Mouse (Mus musculus) midbrain, embryonic 16.5 days (tissue): ENCODE data around the gene Rps8. TPM values are rescaled to one million over a fixed set of nuclear protein-coding genes. Genes with fewer than 3 reads are reported as not detected.

ENCODE experiments used
- ATAC-seq: fragments of 200-750 bp; cut with Nextera tagmentation; 2 replicates; pipeline ENCODE4 v1.8.0; 2017; ENCODE audit warnings: moderate TSS enrichment
- H3K27ac ChIP-seq: fragments of 300-500 bp; sonication (generic); 2 replicates; pipeline ENCODE4 v1.5.1; 2014; ENCODE audit warnings: mild to moderate bottlenecking, low read length, mixed read lengths
- H3K27me3 ChIP-seq: fragments of 300-500 bp; sonication (generic); 2 replicates; pipeline ENCODE4 v1.6.1; 2014; ENCODE audit warnings: low read depth, low read length, mixed read lengths; ENCODE audit not compliant: control insufficient read depth, insufficient read depth
- H3K36me3 ChIP-seq: fragments of 300-500 bp; sonication (generic); 2 replicates; pipeline ENCODE4 v1.6.1; 2014; ENCODE audit warnings: mild to moderate bottlenecking, low read length, moderate library complexity, mixed read lengths; ENCODE audit not compliant: control insufficient read depth, insufficient read depth
- H3K4me1 ChIP-seq: fragments of 300-500 bp; sonication (generic); 2 replicates; pipeline ENCODE4 v1.6.1; 2014; ENCODE audit warnings: mild to moderate bottlenecking, low read length, mixed read lengths; ENCODE audit not compliant: control insufficient read depth, insufficient read depth
- H3K4me2 ChIP-seq: fragments of 300-500 bp; sonication (generic); 2 replicates; pipeline ENCODE4 v1.6.1; 2014; ENCODE audit warnings: mild to moderate bottlenecking, low read length, mixed read lengths
- H3K4me3 ChIP-seq: fragments of 300-500 bp; sonication (generic); 2 replicates; pipeline ENCODE4 v1.5.1; 2014; ENCODE audit warnings: low read depth, mild to moderate bottlenecking, low read length, moderate library complexity, mixed read lengths
- H3K9ac ChIP-seq: fragments of 300-500 bp; sonication (generic); 2 replicates; pipeline ENCODE4 v1.6.1; 2014; ENCODE audit warnings: low read depth, low read length, mixed read lengths
- H3K9me3 ChIP-seq: fragments of 300-500 bp; sonication (generic); replicated peaks from 2 replicates; pipeline ENCODE4 v1.6.1; 2014; ENCODE audit warnings: mild to moderate bottlenecking, low read length, mixed read lengths; ENCODE audit not compliant: control insufficient read depth, poor library complexity, severe bottlenecking
- WGBS: fragments of 180-500 bp; shearing (Covaris S2); extraction: QIAGEN DNeasy Blood & Tissue Kit; methylation state at CpG from one replicate; pipeline ENCODE4 v1.1.7; 2014; 5-methylcytosine and 5-hydroxymethylcytosine counted together
- polyA plus RNA-seq: library from polyadenylated mRNA; unstranded; fragments of >200 nt; fragmentation: Nextera tagmentation; extraction: Ambion mirVana; gene quantifications from 2 replicates; pipeline ENCODE4 v1.2.1, GENCODE M21; 2015

Gene Rps8
- polyA plus RNA-seq, 1 experiment from 2014 or later = 381 TPM

DNA sequence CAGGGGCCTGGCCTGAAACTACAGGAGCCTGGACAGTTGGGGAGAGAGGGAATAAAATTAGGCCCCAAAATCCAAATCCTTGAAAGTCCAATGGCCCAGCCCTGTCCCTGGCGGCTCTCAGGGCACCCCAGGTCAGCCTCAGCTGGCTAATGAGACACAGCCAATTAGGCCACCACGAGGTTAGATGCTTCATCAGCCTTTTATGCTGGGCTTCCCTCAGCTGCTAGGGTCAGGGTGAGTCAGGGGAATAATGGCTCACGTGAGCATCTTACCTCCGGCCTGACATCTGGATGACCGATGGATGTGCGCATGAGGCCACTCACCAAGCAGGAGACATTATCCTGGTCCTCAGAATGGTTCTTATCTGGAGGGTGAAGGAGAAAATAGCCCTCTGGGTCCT is 25.3 kb downstream of the Rps8 start:
- H3K27ac ChIP-seq = no peak overlapping the region
- peaks cover 11% of the 10 kb centered on the region for H3K36me3 ChIP-seq
- no peak overlapping the region for H3K4me2 ChIP-seq
- peaks cover 19% of the 10 kb centered on the region; the same call in 1 of the 2 replicates for H3K4me1 ChIP-seq
- H3K9ac ChIP-seq = no peak overlapping the region
- WGBS = 51% methylated on average over 6 of the region's 6 CpGs
- H3K9me3 ChIP-seq = no peaks in the 10 kb centered on the region
- no peak overlapping the region for H3K4me3 ChIP-seq
- no peaks in the 10 kb centered on the region for H3K27me3 ChIP-seq
- no peak for ATAC-seq

DNA sequence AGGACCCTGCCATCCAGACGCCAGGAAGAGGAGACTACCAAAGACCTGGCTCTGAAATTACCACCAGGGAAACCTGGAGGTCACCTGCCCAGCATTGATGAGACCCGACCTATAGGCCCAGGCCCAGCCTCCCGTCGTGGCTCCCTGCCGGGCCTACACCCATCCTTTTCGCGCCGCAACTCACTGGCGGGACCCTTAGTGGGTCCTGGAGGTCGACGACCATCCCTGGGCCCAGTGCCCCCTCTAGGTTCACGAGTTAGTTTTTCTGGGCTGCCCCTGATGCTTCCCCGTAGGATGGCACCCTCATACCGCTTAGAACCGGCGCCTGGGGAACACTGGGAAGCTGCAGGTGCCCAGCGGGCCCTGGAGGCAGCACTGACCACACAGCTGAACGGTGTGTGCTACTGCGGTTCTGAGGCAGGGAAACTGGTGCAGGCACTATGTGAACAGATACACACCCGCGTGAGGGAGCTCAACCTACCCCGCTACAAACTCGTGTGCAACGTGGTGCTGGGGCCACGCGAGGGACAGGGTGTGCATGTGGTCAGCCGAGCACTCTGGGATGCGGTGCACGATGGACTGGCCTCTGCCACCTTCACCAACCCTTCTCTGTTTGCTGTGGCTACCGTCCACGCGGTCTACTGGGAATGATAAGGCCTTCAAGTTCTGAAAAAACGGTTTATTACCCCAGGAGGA is 27.9 kb downstream of the Rps8 start:
- H3K27ac ChIP-seq = no peak overlapping the region
- H3K27me3 ChIP-seq = no peaks in the 10 kb centered on the region
- no peak overlapping the region for H3K4me2 ChIP-seq
- H3K9me3 ChIP-seq = no peaks in the 10 kb centered on the region
- H3K36me3 ChIP-seq = peaks cover 11% of the 10 kb centered on the region
- ATAC-seq = no peak
- peaks cover 24% of the 10 kb centered on the region for H3K4me1 ChIP-seq
- H3K4me3 ChIP-seq = no peak overlapping the region
- no peak overlapping the region for H3K9ac ChIP-seq
- 91% methylated on average over 33 of the region's 33 CpGs for WGBS

DNA sequence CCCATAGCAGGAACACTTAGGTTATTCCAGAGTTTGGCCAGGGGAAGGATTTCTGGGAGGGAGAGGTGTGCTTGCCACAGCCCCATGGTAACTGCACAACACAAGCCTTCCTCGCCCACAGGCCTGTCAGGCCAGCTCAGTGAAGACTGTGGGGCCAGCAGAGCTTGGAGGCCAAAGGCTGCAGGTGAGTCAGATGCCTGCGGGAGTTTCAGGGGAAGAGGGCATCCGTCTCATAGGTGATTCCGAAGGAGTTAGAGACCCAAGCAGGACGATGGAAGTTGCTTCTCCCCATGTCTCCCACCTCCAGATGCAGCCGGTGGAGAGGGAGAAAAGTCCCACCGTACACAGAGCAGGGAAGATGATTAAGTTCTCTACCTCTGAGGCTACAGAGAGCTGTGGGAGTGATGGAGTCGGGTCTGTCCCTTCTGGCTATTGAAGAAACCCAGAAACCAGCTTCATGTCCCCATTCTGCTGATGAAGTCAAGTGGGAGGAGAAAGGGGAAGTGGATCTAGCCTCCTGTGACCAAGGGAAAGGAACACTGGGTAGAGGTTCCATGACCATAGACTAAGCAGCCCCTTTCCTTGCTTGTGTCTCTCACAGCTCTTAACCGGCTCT is 29.3 kb downstream of the Rps8 start, which contains the start of gene Tctex1d4:
Tctex1d4 (plus strand) TSS at position 120 of the 616 bp plus-strand sequence.
- Histone ChIP-seq H3K9me3 (no peaks in the 10 kb centered on the region), H3K4me3 (no peak within 1 kb of the TSS), H3K4me1 (peaks cover 13% of the 10 kb centered on the region), H3K27ac (peak within 1 kb of the TSS; percentile 72), H3K9ac (peak within 1 kb of the TSS; percentile 59; the same call in 1 of the 2 replicates), H3K4me2 (no peak within 1 kb of the TSS), H3K36me3 (peaks cover 11% of the 10 kb centered on the region), H3K27me3 (no peaks in the 10 kb centered on the region)
- 87% methylated on average over 9 of the region's 9 CpGs for WGBS
- no peak for ATAC-seq

DNA sequence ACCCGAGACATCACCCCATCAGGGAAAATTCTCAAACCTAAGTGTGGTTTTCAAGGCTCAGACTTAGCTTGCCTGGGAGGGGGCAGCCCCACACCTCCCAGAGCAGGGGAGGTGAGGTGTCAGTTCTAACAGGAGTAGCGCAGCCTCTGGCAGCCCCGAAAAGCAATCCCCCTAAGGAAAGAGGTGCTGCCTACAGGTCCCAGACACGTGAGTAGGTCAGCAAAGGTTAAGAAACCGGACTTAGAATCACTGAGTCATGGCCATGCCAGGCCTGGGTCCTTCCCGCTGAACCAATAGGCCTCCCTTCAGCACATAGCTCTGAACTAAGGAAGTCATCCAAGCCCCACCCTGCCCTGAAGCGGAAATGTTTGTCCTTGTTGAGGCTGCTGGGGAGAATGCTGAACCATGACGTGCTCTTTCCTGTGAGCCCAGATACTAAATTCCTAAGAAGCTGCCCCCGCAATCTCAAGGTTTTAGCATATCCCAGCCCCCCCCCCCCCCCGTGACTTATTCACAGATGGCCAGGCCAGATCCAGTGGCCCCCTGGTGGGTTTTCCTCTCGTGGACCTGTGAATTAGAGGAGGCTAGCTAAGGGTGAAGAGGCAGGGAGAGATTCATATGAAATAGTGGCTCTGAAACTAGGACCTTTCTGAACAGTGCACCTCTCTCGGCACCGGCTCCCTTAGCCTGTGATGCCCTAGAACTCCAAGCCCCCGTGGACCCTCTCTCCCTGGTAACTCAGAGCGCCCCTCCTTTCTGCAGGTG is 30.0 kb downstream of the Rps8 start:
- Histone ChIP-seq H3K36me3 (peaks cover 11% of the 10 kb centered on the region), H3K4me2 (no peak overlapping the region), H3K27ac (peak overlapping the region; percentile 72), H3K4me3 (no peak overlapping the region), H3K9ac (peak overlapping the region; percentile 59; the same call in 1 of the 2 replicates), H3K4me1 (peaks cover 10% of the 10 kb centered on the region), H3K27me3 (no peaks in the 10 kb centered on the region), H3K9me3 (no peaks in the 10 kb centered on the region)
- WGBS = 47% methylated on average over 15 of the region's 15 CpGs
- no peak for ATAC-seq

DNA sequence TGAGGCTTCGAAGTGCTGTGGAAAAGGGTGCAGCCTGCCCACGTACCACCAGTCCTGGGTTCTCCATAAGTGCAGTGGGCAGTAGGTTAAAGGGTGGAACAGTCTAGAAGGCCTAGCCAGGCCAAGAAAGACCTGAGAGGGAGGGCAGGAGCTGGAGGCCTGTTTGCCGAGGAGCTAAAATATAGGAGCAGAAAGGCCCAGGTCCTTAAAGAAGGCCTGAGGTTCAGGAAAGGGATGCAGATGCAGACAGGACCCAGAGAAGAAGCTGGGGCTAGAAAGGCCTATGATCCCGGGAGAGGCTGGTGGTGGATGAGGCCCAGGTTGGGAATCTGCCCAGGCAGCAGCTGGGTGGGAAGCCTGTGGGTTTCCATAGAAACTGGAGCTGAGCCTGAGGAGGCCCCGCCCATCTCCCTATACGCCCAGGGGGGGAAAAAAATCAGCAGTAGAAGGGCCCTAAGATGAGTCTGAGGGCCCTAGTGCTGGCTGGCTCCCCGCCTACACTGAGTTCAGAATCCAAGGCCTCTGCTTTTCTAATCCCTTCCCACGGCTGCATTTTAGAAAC is 30.6 kb downstream of the Rps8 start, which contains the start of gene Btbd19:
Btbd19 (minus strand) TSS at position 378 of the 562 bp plus-strand sequence.
- Histone ChIP-seq H3K4me3 (no peak within 1 kb of the TSS), H3K4me2 (0 out of 2 replicates have a peak within 1 kb of the TSS, but pooled peaks have one; percentile 9), H3K4me1 (peaks cover 10% of the 10 kb centered on the region), H3K36me3 (peaks cover 11% of the 10 kb centered on the region), H3K9ac (peak within 1 kb of the TSS; percentile 59), H3K27ac (peak within 1 kb of the TSS; percentile 72), H3K27me3 (no peaks in the 10 kb centered on the region), H3K9me3 (no peaks in the 10 kb centered on the region)
- ATAC-seq = no peak
- WGBS = 26% methylated on average over 8 of the region's 8 CpGs

DNA sequence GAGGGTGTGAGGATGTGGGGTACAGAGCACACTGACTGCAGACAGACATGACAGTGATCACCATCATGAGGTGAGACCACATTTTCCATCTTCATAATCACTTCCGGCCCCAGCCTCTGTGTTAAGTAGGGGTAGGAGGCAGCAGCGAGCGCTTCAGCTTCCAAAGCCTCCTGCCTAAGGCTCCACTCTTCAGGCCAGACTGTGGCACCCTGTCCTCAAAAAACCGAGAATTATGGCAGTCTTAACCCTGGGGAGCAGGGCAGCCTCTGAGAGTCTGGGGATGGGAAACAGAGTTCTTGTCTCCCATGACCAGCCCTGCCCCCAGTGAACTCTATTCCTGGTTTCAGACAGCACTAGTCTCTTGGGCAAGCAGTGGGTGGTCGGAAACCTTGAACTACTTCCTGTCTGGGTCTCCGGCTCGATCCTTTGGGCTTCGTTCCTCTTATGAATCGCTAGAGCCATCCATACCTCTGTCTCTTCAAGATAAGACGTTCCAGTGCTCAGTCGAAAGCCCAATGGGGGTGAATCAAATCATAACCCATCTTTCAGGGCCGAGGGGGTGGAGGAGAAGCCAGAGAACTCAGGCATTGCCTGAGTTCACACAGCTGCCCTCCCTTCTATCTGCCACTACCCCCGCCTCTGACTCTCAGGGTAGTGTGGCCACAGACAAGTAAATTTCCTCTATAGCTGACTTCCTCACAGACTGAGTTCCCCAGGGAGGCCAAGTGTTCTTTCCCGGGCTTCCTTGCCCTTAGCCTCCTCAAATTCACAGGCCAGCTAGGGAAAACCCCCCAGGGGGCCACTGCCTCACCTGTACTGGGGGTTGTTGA is 31.3 kb downstream of the Rps8 start:
- peak overlapping the region; percentile 59 for H3K9ac ChIP-seq
- ATAC-seq = no peak
- no peak overlapping the region for H3K4me2 ChIP-seq
- peaks cover 11% of the 10 kb centered on the region for H3K36me3 ChIP-seq
- no peak overlapping the region for H3K4me3 ChIP-seq
- H3K27ac ChIP-seq = peak overlapping the region; percentile 72
- no peaks in the 10 kb centered on the region for H3K27me3 ChIP-seq
- H3K4me1 ChIP-seq = peaks cover 13% of the 10 kb centered on the region
- WGBS = 71% methylated on average over 14 of the region's 14 CpGs
- no peaks in the 10 kb centered on the region for H3K9me3 ChIP-seq

DNA sequence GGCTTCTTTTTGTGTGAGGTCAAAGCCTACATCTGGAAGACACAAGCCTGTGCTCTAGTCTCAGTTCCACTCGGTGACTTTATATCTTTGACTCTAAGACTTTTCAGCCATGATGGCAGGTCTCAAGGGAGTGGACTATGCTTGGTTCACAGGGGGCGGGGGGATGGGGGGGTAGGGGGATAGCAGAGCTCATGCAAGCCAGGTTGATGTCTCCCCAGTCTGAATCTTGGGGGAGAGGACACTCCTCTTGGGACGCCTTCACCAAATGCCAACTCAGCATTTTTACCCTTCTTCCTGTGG is 31.9 kb downstream of the Rps8 start:
- Histone ChIP-seq H3K27me3 (no peaks in the 10 kb centered on the region), H3K27ac (no peak overlapping the region), H3K9me3 (no peaks in the 10 kb centered on the region), H3K4me1 (peaks cover 16% of the 10 kb centered on the region), H3K36me3 (peaks cover 11% of the 10 kb centered on the region), H3K9ac (no peak overlapping the region), H3K4me3 (no peak overlapping the region), H3K4me2 (no peak overlapping the region)
- ATAC-seq = no peak
- 88% methylated on average over 3 of the region's 3 CpGs for WGBS

DNA sequence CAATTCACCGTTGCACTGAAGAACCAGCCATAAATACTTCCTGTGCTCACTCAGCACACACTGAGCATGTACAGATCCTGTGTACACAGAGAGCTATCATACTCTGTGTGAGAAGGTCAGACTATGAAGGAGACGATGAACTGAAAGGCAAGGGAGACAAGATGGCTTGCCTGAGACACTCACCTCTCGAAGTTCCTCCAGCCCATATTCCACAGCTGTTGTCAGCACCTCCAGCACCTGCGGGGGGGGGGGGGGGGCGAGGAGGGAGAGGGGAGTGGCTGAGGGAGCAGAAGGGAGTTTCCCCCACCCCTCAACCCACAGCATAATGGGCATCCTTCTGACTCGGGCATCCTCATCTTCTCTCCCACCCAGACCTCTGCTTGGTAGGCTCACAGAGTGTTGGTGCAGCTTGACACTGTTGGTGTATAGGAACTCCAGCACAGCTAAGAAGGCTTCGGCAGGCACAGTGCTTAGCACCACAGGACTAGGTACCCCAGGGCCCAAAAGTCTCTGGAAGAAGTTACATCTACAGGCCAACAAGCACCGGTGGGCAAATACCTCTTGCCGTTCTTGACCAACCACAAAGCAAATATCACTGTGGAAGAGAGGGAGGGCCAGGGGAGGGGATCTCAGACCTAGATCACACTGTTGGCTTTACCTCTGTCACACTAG is 32.4 kb downstream of the Rps8 start:
- 87% methylated on average over 7 of the region's 9 CpGs for WGBS
- ATAC-seq = no peak
- H3K36me3 ChIP-seq = peaks cover 8% of the 10 kb centered on the region

More for the DNA sequence above, 32.4 kb downstream of the Rps8 start:
- Histone ChIP-seq H3K4me3 (no peak overlapping the region), H3K4me2 (no peak overlapping the region), H3K9ac (no peak overlapping the region), H3K27ac (no peak overlapping the region), H3K9me3 (no peaks in the 10 kb centered on the region), H3K27me3 (no peaks in the 10 kb centered on the region), H3K4me1 (peaks cover 16% of the 10 kb centered on the region)
